Mouse (Mus musculus) hindbrain, embryonic 12.5 days (tissue): ENCODE results near the gene Rras. TPM values are rescaled to one million over a fixed set of nuclear protein-coding genes. Genes with fewer than 3 reads are reported as not detected.
A peak's percentile ranks its signal among the peaks of the same experiment; 100 is the strongest.

Experiments used
- ATAC-seq: fragments of 200-750 bp; cut with Nextera tagmentation; 2 replicates; pipeline ENCODE4 v1.8.0; 2017; ENCODE audit warnings: moderate TSS enrichment; ENCODE audit not compliant: low FRiP score
- H3K27ac ChIP-seq: fragments of 300-500 bp; sonication (generic); 2 replicates; pipeline ENCODE4 v1.5.1; 2016; ENCODE audit warnings: mild to moderate bottlenecking
- H3K27me3 ChIP-seq: fragments of 300-500 bp; sonication (generic); 2 replicates; pipeline ENCODE4 v1.6.1; 2016; ENCODE audit warnings: mild to moderate bottlenecking
- H3K36me3 ChIP-seq: fragments of 300-500 bp; sonication (generic); 2 replicates; pipeline ENCODE4 v1.6.1; 2016; ENCODE audit warnings: mild to moderate bottlenecking
- H3K4me1 ChIP-seq: fragments of 300-500 bp; sonication (generic); 2 replicates; pipeline ENCODE4 v1.6.1; 2016
- H3K4me2 ChIP-seq: fragments of 300-500 bp; sonication (generic); replicated peaks from 2 replicates; pipeline ENCODE4 v1.6.1; 2016; ENCODE audit warnings: mild to moderate bottlenecking
- H3K4me3 ChIP-seq: fragments of 300-500 bp; sonication (generic); 2 replicates; pipeline ENCODE4 v1.5.1; 2016; ENCODE audit warnings: mild to moderate bottlenecking
- H3K9ac ChIP-seq: fragments of 300-500 bp; sonication (generic); 2 replicates; pipeline ENCODE4 v1.6.1; 2016; ENCODE audit warnings: mild to moderate bottlenecking, moderate library complexity
- H3K9me3 ChIP-seq: fragments of 300-500 bp; sonication (generic); replicated peaks from 2 replicates; pipeline ENCODE4 v1.6.1; 2016; ENCODE audit warnings: mild to moderate bottlenecking
- WGBS: fragments of 180-500 bp; shearing (Covaris S2); methylation state at CpG from one replicate; pipeline ENCODE4 v1.1.7; 2016; 5-methylcytosine and 5-hydroxymethylcytosine counted together
- polyA plus RNA-seq: library from polyadenylated mRNA; unstranded; fragments of >200 nt; fragmentation: Nextera tagmentation; extraction: Ambion mirVana; gene quantifications from 2 replicates; pipeline ENCODE4 v1.2.1, GENCODE M21; 2016

Rras gene
- polyA plus RNA-seq, 1 experiment from 2014 or later, result 22.6 TPM

- ATAC-seq, result no peak
- Histone ChIP-seq H3K4me1 (no peaks in the 10 kb centered on the region), H3K27ac (no peak overlapping the region), H3K27me3 (no peaks in the 10 kb centered on the region), H3K4me2 (no peak overlapping the region), H3K36me3 (peaks cover 98% of the 10 kb centered on the region), H3K9me3 (no peaks in the 10 kb centered on the region), H3K4me3 (no peak overlapping the region), H3K9ac (peak overlapping the region; percentile 27; the same call in 1 of the 2 replicates)
- 94% methylated on average over 6 of the region's 6 CpGs for WGBS
Observed at GRCm38 (mm10) chr7:45005321-45005992, 12.3 kb upstream of the Rras start.

- H3K4me2 ChIP-seq, result no peak overlapping the region
- peaks cover 94% of the 10 kb centered on the region for H3K36me3 ChIP-seq
- ATAC-seq, result no peak
- H3K9me3 ChIP-seq, result no peaks in the 10 kb centered on the region
- no peak overlapping the region for H3K4me3 ChIP-seq
- WGBS, result 98% methylated on average over 12 of the region's 12 CpGs
- H3K27ac ChIP-seq, result no peak overlapping the region
- no peaks in the 10 kb centered on the region for H3K4me1 ChIP-seq
- no peaks in the 10 kb centered on the region for H3K27me3 ChIP-seq
- H3K9ac ChIP-seq, result no peak overlapping the region
Observed at GRCm38 (mm10) chr7:45006503-45006902, 11.3 kb upstream of the Rras start.

GRCm38 (mm10) chr7:45007141-45007540, 10.6 kb upstream of the Rras start:
- H3K4me3 ChIP-seq, result no peak overlapping the region
- no peaks in the 10 kb centered on the region for H3K27me3 ChIP-seq
- no peak overlapping the region for H3K4me2 ChIP-seq
- no peak overlapping the region for H3K9ac ChIP-seq
- no peaks in the 10 kb centered on the region for H3K9me3 ChIP-seq
- H3K36me3 ChIP-seq, result peaks cover 94% of the 10 kb centered on the region
- no peak for ATAC-seq
- 97% methylated on average over 29 of the region's 29 CpGs for WGBS
- no peaks in the 10 kb centered on the region for H3K4me1 ChIP-seq
- no peak overlapping the region for H3K27ac ChIP-seq

- H3K9me3 ChIP-seq, result no peaks in the 10 kb centered on the region
- H3K4me2 ChIP-seq, result no peak overlapping the region
- peaks cover 94% of the 10 kb centered on the region for H3K36me3 ChIP-seq
- H3K4me1 ChIP-seq, result no peaks in the 10 kb centered on the region; the same call in 1 of the 2 replicates
- 96% methylated on average over 30 of the region's 30 CpGs for WGBS
- ATAC-seq, result no peak
- no peak overlapping the region for H3K4me3 ChIP-seq
- H3K27me3 ChIP-seq, result no peaks in the 10 kb centered on the region
- no peak overlapping the region for H3K9ac ChIP-seq
- no peak overlapping the region for H3K27ac ChIP-seq
Observed at GRCm38 (mm10) chr7:45007846-45008245, 9.9 kb upstream of the Rras start.

- no peaks in the 10 kb centered on the region; the same call in 1 of the 2 replicates for H3K4me1 ChIP-seq
- H3K36me3 ChIP-seq, result peaks cover 92% of the 10 kb centered on the region
- no peaks in the 10 kb centered on the region for H3K27me3 ChIP-seq
- 94% methylated on average over 19 of the region's 19 CpGs for WGBS
- no peak overlapping the region for H3K4me3 ChIP-seq
- H3K27ac ChIP-seq, result no peak overlapping the region
- no peak overlapping the region for H3K4me2 ChIP-seq
- H3K9ac ChIP-seq, result no peak overlapping the region
- ATAC-seq, result no peak
- no peaks in the 10 kb centered on the region for H3K9me3 ChIP-seq
Observed at GRCm38 (mm10) chr7:45008411-45008810, 9.3 kb upstream of the Rras start.

GRCm38 (mm10) chr7:45012011-45012410, 5.8 kb upstream of the Rras start:
- H3K4me1 ChIP-seq, result peaks cover 22% of the 10 kb centered on the region
- H3K36me3 ChIP-seq, result peaks cover 59% of the 10 kb centered on the region
- no peak overlapping the region for H3K9ac ChIP-seq
- 96% methylated on average over 6 of the region's 6 CpGs for WGBS
- H3K27ac ChIP-seq, result no peak overlapping the region
- no peak overlapping the region for H3K4me2 ChIP-seq
- no peak for ATAC-seq
- H3K4me3 ChIP-seq, result no peak overlapping the region
- no peaks in the 10 kb centered on the region for H3K27me3 ChIP-seq
- H3K9me3 ChIP-seq, result no peaks in the 10 kb centered on the region

- H3K4me3 ChIP-seq, result no peak overlapping the region
- H3K36me3 ChIP-seq, result peaks cover 51% of the 10 kb centered on the region
- H3K27me3 ChIP-seq, result no peaks in the 10 kb centered on the region
- H3K4me1 ChIP-seq, result peaks cover 26% of the 10 kb centered on the region
- no peaks in the 10 kb centered on the region for H3K9me3 ChIP-seq
- no peak overlapping the region for H3K27ac ChIP-seq
- peak overlapping the region; percentile 18; the same call in 1 of the 2 replicates for H3K9ac ChIP-seq
- ATAC-seq, result no peak
- no peak overlapping the region for H3K4me2 ChIP-seq
- 89% methylated on average over 4 of the region's 4 CpGs for WGBS
Observed at GRCm38 (mm10) chr7:45012824-45013223, 4.9 kb upstream of the Rras start.

GRCm38 (mm10) chr7:45013366-45014095, 4.2 kb upstream of the Rras start:
- ATAC-seq, result no peak
- no peaks in the 10 kb centered on the region for H3K27me3 ChIP-seq
- peaks cover 31% of the 10 kb centered on the region for H3K4me1 ChIP-seq
- no peaks in the 10 kb centered on the region for H3K9me3 ChIP-seq
- H3K9ac ChIP-seq, result no peak overlapping the region
- peaks cover 44% of the 10 kb centered on the region for H3K36me3 ChIP-seq
- 97% methylated on average over 16 of the region's 16 CpGs for WGBS
- H3K4me3 ChIP-seq, result no peak overlapping the region
- H3K4me2 ChIP-seq, result no peak overlapping the region
- H3K27ac ChIP-seq, result no peak overlapping the region

- ATAC-seq, result no peak
Observed at GRCm38 (mm10) chr7:45014096-45014451, 3.7 kb upstream of the Rras start.

GRCm38 (mm10) chr7:45015344-45015956, 2.3 kb upstream of the Rras start:
- peak overlapping the region; percentile 97 for H3K9ac ChIP-seq
- H3K36me3 ChIP-seq, result peaks cover 26% of the 10 kb centered on the region
- 1% methylated on average over 20 of the region's 20 CpGs for WGBS
- H3K4me3 ChIP-seq, result peak overlapping the region; percentile 93
- peak overlapping the region; percentile 87 for H3K27ac ChIP-seq
- no peaks in the 10 kb centered on the region for H3K9me3 ChIP-seq
- H3K4me1 ChIP-seq, result peaks cover 34% of the 10 kb centered on the region
- 0 out of 2 replicates have a peak, but pooled peaks cover 3% of the 10 kb centered on the region for H3K27me3 ChIP-seq
- no peak for ATAC-seq
- peak overlapping the region; percentile 86 for H3K4me2 ChIP-seq

More at GRCm38 (mm10) chr7:45014096-45014451, 3.7 kb upstream of the Rras start:
- H3K4me3 ChIP-seq, result no peak overlapping the region
- 96% methylated on average over 3 of the region's 3 CpGs for WGBS
- no peaks in the 10 kb centered on the region for H3K27me3 ChIP-seq
- no peak overlapping the region for H3K9ac ChIP-seq
- peaks cover 33% of the 10 kb centered on the region for H3K4me1 ChIP-seq
- no peaks in the 10 kb centered on the region for H3K9me3 ChIP-seq
- no peak overlapping the region for H3K27ac ChIP-seq
- peaks cover 40% of the 10 kb centered on the region for H3K36me3 ChIP-seq
- 0 out of 2 replicates have a peak overlapping the region, but pooled peaks have one; percentile 86 for H3K4me2 ChIP-seq

GRCm38 (mm10) chr7:45015957-45016612, 1.7 kb upstream of the Rras start, which contains the start of gene Scaf1:
Scaf1 (minus strand) TSS chr7:45016363.
- Histone ChIP-seq H3K36me3 (peaks cover 24% of the 10 kb centered on the region), H3K27ac (peak within 1 kb of the TSS; percentile 87), H3K4me3 (peak within 1 kb of the TSS; percentile 93), H3K9me3 (no peaks in the 10 kb centered on the region), H3K4me1 (peaks cover 34% of the 10 kb centered on the region), H3K9ac (peak within 1 kb of the TSS; percentile 97), H3K27me3 (0 out of 2 replicates have a peak, but pooled peaks cover 3% of the 10 kb centered on the region), H3K4me2 (peak within 1 kb of the TSS; percentile 86)
- under 1% methylated on average over 66 of the region's 69 CpGs for WGBS
- ATAC-seq, result peak; percentile 94

- H3K36me3 ChIP-seq, result peaks cover 17% of the 10 kb centered on the region
- 3% methylated on average over 4 of the region's 4 CpGs for WGBS
- peaks cover 34% of the 10 kb centered on the region for H3K4me1 ChIP-seq
- no peaks in the 10 kb centered on the region for H3K9me3 ChIP-seq
- H3K27me3 ChIP-seq, result 0 out of 2 replicates have a peak, but pooled peaks cover 3% of the 10 kb centered on the region
- peak overlapping the region; percentile 85 for H3K27ac ChIP-seq
- H3K4me3 ChIP-seq, result peak overlapping the region; percentile 93
- H3K9ac ChIP-seq, result peak overlapping the region; percentile 51
- ATAC-seq, result no peak; the same call in 1 of the 2 replicates
- peak overlapping the region; percentile 86 for H3K4me2 ChIP-seq
Observed at GRCm38 (mm10) chr7:45016761-45017160, 1.0 kb upstream of the Rras start.
